Mouse (Mus musculus) MEL (cell line): Measurements from ENCODE around the gene Vps29. TPM values are rescaled to one million over a fixed set of nuclear protein-coding genes. Genes with fewer than 3 reads are reported as not detected.

Source experiments
- DNase-seq: peaks from one replicate; pipeline ENCODE4 v3.0.0; 2011; ENCODE audit warnings: low read depth, low spot score
- H3K27ac ChIP-seq: 2 replicates; pipeline ENCODE4 v1.5.1; 2012; ENCODE audit warnings: low read depth, mild to moderate bottlenecking, control low read depth, low read length, moderate library complexity; ENCODE audit not compliant: control insufficient read depth
- H3K27me3 ChIP-seq, 2 experiments: fragments of 150-350 bp in 1 of 2; sonication (generic) in 1 of 2; 2 replicates each; pipeline ENCODE4 v1.6.1; 2012; ENCODE audit warnings: low read length in 2 of 2, mild to moderate bottlenecking in 2 of 2, improper control_type of control experiment in 1 of 2, moderate library complexity in 1 of 2; ENCODE audit not compliant: insufficient read depth in 2 of 2, control insufficient read depth in 1 of 2
- H3K36me3 ChIP-seq, 2 experiments: 2 replicates each; pipeline ENCODE4 v1.6.1; 2012 to 2014; ENCODE audit warnings: low read length in 2 of 2, improper control_type of control experiment in 1 of 2, inconsistent platforms in 1 of 2, mild to moderate bottlenecking in 1 of 2; ENCODE audit not compliant: insufficient read depth in 2 of 2, control insufficient read depth in 1 of 2
- H3K4me1 ChIP-seq, 2 experiments: fragments of 150-350 bp in 1 of 2; sonication (generic) in 1 of 2; 2 replicates each; pipeline ENCODE4 v1.6.1; 2012; ENCODE audit warnings: low read length in 2 of 2, improper control_type of control experiment in 1 of 2, mild to moderate bottlenecking in 1 of 2; ENCODE audit not compliant: insufficient read depth in 2 of 2, control insufficient read depth in 1 of 2
- H3K4me3 ChIP-seq, 2 experiments: fragments of 150-350 bp in 1 of 2; sonication (generic) in 1 of 2; 2 replicates each; pipeline ENCODE4 v1.5.1; 2012; ENCODE audit warnings: low read depth in 2 of 2, low read length in 2 of 2, mild to moderate bottlenecking in 2 of 2, moderate library complexity in 2 of 2, control low read depth in 1 of 2, improper control_type of control experiment in 1 of 2; ENCODE audit not compliant: control insufficient read depth in 1 of 2, insufficient read depth in 1 of 2
- H3K79me2 ChIP-seq: 2 replicates; pipeline ENCODE4 v1.6.1; 2012; ENCODE audit warnings: mild to moderate bottlenecking, low read length, moderate library complexity; ENCODE audit not compliant: control insufficient read depth, poor library complexity, insufficient read depth
- H3K9ac ChIP-seq: 2 replicates; pipeline ENCODE4 v1.6.1; 2012; ENCODE audit warnings: low read depth, mild to moderate bottlenecking, control low read depth, low read length, moderate library complexity; ENCODE audit not compliant: control insufficient read depth, poor library complexity, severe bottlenecking
- H3K9me3 ChIP-seq: fragments of 150-350 bp; sonication (generic); replicated peaks from 2 replicates; pipeline ENCODE4 v1.6.1; 2012; ENCODE audit warnings: mild to moderate bottlenecking, low read length, improper control_type of control experiment, moderate library complexity; ENCODE audit not compliant: insufficient read depth
- BHLHE40 ChIP-seq: IDR thresholded peaks from 2 replicates; pipeline ENCODE4 v1.6.1; 2012; ENCODE audit warnings: low read depth, mild to moderate bottlenecking, inconsistent platforms, low read length, improper control_type of control experiment, borderline replicate concordance
- CHD2 ChIP-seq: IDR thresholded peaks from 2 replicates; pipeline ENCODE4 v1.6.1; 2011; ENCODE audit warnings: low read length, improper control_type of control experiment
- CTCF ChIP-seq, 3 experiments: IDR thresholded peaks in 2 of 3; conservative IDR thresholded peaks in 1 of 3; 2 replicates each; pipeline ENCODE4 v1.5.1; 2011 to 2012; ENCODE audit warnings: low read length in 3 of 3, low read depth in 2 of 3, mild to moderate bottlenecking in 2 of 3, improper control_type of control experiment in 1 of 3, inconsistent platforms in 1 of 3, mixed read lengths in 1 of 3, moderate library complexity in 1 of 3; ENCODE audit not compliant: control insufficient read depth in 1 of 3, insufficient read depth in 1 of 3, poor library complexity in 1 of 3, severe bottlenecking in 1 of 3
- EP300 ChIP-seq, 2 experiments: IDR thresholded peaks; 2 replicates each; pipeline ENCODE4 v1.6.1; 2011; ENCODE audit warnings: improper control_type of control experiment in 2 of 2, low read length in 2 of 2, low read depth in 1 of 2, mild to moderate bottlenecking in 1 of 2
- ETS1 ChIP-seq: IDR thresholded peaks from 2 replicates; pipeline ENCODE4 v1.6.1; 2012; ENCODE audit warnings: low read depth, mild to moderate bottlenecking, inconsistent platforms, low read length, improper control_type of control experiment, moderate library complexity
- GABPA ChIP-seq: IDR thresholded peaks from 2 replicates; pipeline ENCODE4 v1.6.1; 2012; ENCODE audit warnings: low read depth, mild to moderate bottlenecking, inconsistent platforms, low read length, improper control_type of control experiment, moderate library complexity
- GATA1 ChIP-seq: IDR thresholded peaks from 2 replicates; pipeline ENCODE4 v1.6.1; 2011; ENCODE audit warnings: low read depth, low read length, improper control_type of control experiment
- HCFC1 ChIP-seq: IDR thresholded peaks from 2 replicates; pipeline ENCODE4 v1.6.1; 2012; ENCODE audit warnings: low read depth, mild to moderate bottlenecking, inconsistent platforms, low read length, improper control_type of control experiment, moderate library complexity
- JUND ChIP-seq: IDR thresholded peaks from 2 replicates; pipeline ENCODE4 v1.6.1; 2011; ENCODE audit warnings: low read depth, mild to moderate bottlenecking, improper control_type of control experiment, low read length
- KAT2A ChIP-seq: conservative IDR thresholded peaks from 2 replicates; pipeline ENCODE4 v1.6.1; 2012; ENCODE audit warnings: low read depth, low read length, improper control_type of control experiment, inconsistent platforms
- MAX ChIP-seq: IDR thresholded peaks from 2 replicates; pipeline ENCODE4 v1.6.1; 2011; ENCODE audit warnings: low read length, improper control_type of control experiment
- MAZ ChIP-seq: IDR thresholded peaks from 2 replicates; pipeline ENCODE4 v1.6.1; 2012; ENCODE audit warnings: low read depth, mild to moderate bottlenecking, inconsistent platforms, low read length, improper control_type of control experiment
- MXI1 ChIP-seq: IDR thresholded peaks from 2 replicates; pipeline ENCODE4 v1.6.1; 2011; ENCODE audit warnings: mild to moderate bottlenecking, low read depth, low read length, improper control_type of control experiment
- MYB ChIP-seq: IDR thresholded peaks from 2 replicates; pipeline ENCODE4 v1.6.1; 2011; ENCODE audit warnings: mild to moderate bottlenecking, low read depth, low read length, improper control_type of control experiment
- MYC ChIP-seq: IDR thresholded peaks from 2 replicates; pipeline ENCODE4 v1.6.1; 2011; ENCODE audit warnings: low read depth, mild to moderate bottlenecking, low read length, improper control_type of control experiment, moderate library complexity
- NELFE ChIP-seq: IDR thresholded peaks from 2 replicates; pipeline ENCODE4 v1.6.1; 2011; ENCODE audit warnings: low read depth, low read length, improper control_type of control experiment
- NRF1 ChIP-seq: IDR thresholded peaks from 2 replicates; pipeline ENCODE4 v1.6.1; 2014; ENCODE audit warnings: low read depth, mild to moderate bottlenecking, inconsistent platforms, low read length, improper control_type of control experiment, moderate library complexity; ENCODE audit not compliant: poor library complexity, insufficient read depth, severe bottlenecking
- POLR2AphosphoS2 ChIP-seq: IDR thresholded peaks from 2 replicates; pipeline ENCODE4 v1.6.1; 2011; ENCODE audit warnings: low read length, improper control_type of control experiment
- POLR2AphosphoS5 ChIP-seq: IDR thresholded peaks from 2 replicates; pipeline ENCODE4 v1.6.1; 2012; ENCODE audit warnings: low read depth, borderline replicate concordance, mild to moderate bottlenecking, inconsistent platforms, low read length, moderate library complexity, mixed read lengths
- RAD21 ChIP-seq: IDR thresholded peaks from 2 replicates; pipeline ENCODE4 v1.6.1; 2011; ENCODE audit warnings: mild to moderate bottlenecking, low read depth, low read length, improper control_type of control experiment
- RCOR1 ChIP-seq: IDR thresholded peaks from 2 replicates; pipeline ENCODE4 v1.6.1; 2012; ENCODE audit warnings: low read depth, mild to moderate bottlenecking, inconsistent platforms, low read length, improper control_type of control experiment
- SIN3A ChIP-seq: IDR thresholded peaks from 2 replicates; pipeline ENCODE4 v1.6.1; 2012; ENCODE audit warnings: low read length, improper control_type of control experiment, inconsistent platforms
- SMC3 ChIP-seq: IDR thresholded peaks from 2 replicates; pipeline ENCODE4 v1.6.1; 2011; ENCODE audit warnings: low read depth, low read length, improper control_type of control experiment
- TAL1 ChIP-seq: IDR thresholded peaks from 2 replicates; pipeline ENCODE4 v1.6.1; 2012; ENCODE audit warnings: mild to moderate bottlenecking, inconsistent platforms, low read length, moderate library complexity, mixed read lengths
- TBP ChIP-seq: IDR thresholded peaks from 2 replicates; pipeline ENCODE4 v1.8.0; 2011; ENCODE audit warnings: low read depth, low read length, improper control_type of control experiment
- TCF12 ChIP-seq: IDR thresholded peaks from 2 replicates; pipeline ENCODE4 v1.6.1; 2014; ENCODE audit warnings: low read depth, mild to moderate bottlenecking, inconsistent platforms, low read length, improper control_type of control experiment, moderate library complexity
- UBTF ChIP-seq: IDR thresholded peaks from 2 replicates; pipeline ENCODE4 v1.6.1; 2012; ENCODE audit warnings: low read depth, mild to moderate bottlenecking, inconsistent platforms, low read length, improper control_type of control experiment, moderate library complexity, borderline replicate concordance; ENCODE audit not compliant: insufficient read depth
- USF1 ChIP-seq: IDR thresholded peaks from 2 replicates; pipeline ENCODE4 v1.6.1; 2014; ENCODE audit warnings: low read depth, mild to moderate bottlenecking, inconsistent platforms, low read length, improper control_type of control experiment, moderate library complexity
- USF2 ChIP-seq, 2 experiments: IDR thresholded peaks; 2 replicates each; pipeline ENCODE4 v1.6.1; 2011 to 2012; ENCODE audit warnings: improper control_type of control experiment in 2 of 2, low read length in 2 of 2, borderline replicate concordance in 1 of 2, inconsistent platforms in 1 of 2, low read depth in 1 of 2, mild to moderate bottlenecking in 1 of 2; ENCODE audit not compliant: insufficient read depth in 1 of 2
- ZC3H11A ChIP-seq: IDR thresholded peaks from 2 replicates; pipeline ENCODE4 v1.6.1; 2012; ENCODE audit warnings: low read depth, mild to moderate bottlenecking, inconsistent platforms, low read length, improper control_type of control experiment
- ZKSCAN1 ChIP-seq: IDR thresholded peaks from 2 replicates; pipeline ENCODE4 v1.6.1; 2012; ENCODE audit warnings: low read depth, mild to moderate bottlenecking, inconsistent platforms, low read length, improper control_type of control experiment, moderate library complexity
- ZMIZ1 ChIP-seq: IDR thresholded peaks from 2 replicates; pipeline ENCODE4 v1.6.1; 2012; ENCODE audit warnings: low read depth, mild to moderate bottlenecking, inconsistent platforms, low read length, improper control_type of control experiment, moderate library complexity
- ZNF384 ChIP-seq: IDR thresholded peaks from 2 replicates; pipeline ENCODE4 v1.6.1; 2012; ENCODE audit warnings: low read depth, mild to moderate bottlenecking, inconsistent platforms, low read length, improper control_type of control experiment
- polyA plus RNA-seq, 2 experiments: library from polyadenylated mRNA; stranded (reverse) in 1 of 2; unstranded in 1 of 2; fragments of >175 nt in 1 of 2; fragments of >200 nt in 1 of 2; gene quantifications; 2 replicates each; pipeline versions ENCODE4 v1.2.1 to v1.2.4; 2012; ENCODE audit warnings: low replicate concordance in 2 of 2, low read depth in 1 of 2; ENCODE audit not compliant: insufficient read length in 2 of 2, insufficient read depth in 1 of 2, missing spikeins in 1 of 2
- total RNA-seq: library from RNA; depleted of rRNA; stranded (reverse); fragments of 300-350 nt; gene quantifications from 2 replicates; pipeline ENCODE4 v1.2.3, GENCODE M21; 2012

Gene Vps29
- total and polyA plus RNA-seq, 3 experiments: 92.1 to 424 (median 101) TPM

- TF ChIP-seq GATA1: no peak
- TF ChIP-seq POLR2AphosphoS5: no peak
These were observed 37.6 kb downstream of the Vps29 start, which contains the start of gene Arpc3 (continued) for GRCm38 (mm10) chr5:122391786-122392180.

GRCm38 (mm10) chr5:122392227-122393004, 38.2 kb downstream of the Vps29 start:
- H3K27ac ChIP-seq: peak overlapping the region; percentile 74
- H3K79me2 ChIP-seq: peaks cover 34% of the 10 kb centered on the region
- peak; percentile 63 for DNase-seq
- peak overlapping the region; percentile 89 for H3K9ac ChIP-seq
- H3K4me1 ChIP-seq: peaks cover 0 to 11% of the 10 kb centered on the region in 2 experiments; a peak in 2 of 4 replicates
- H3K27me3 ChIP-seq: no peaks in the 10 kb centered on the region
- peaks cover 4 to 7% of the 10 kb centered on the region in 2 experiments for H3K36me3 ChIP-seq
- no peaks in the 10 kb centered on the region for H3K9me3 ChIP-seq
- peak overlapping the region; percentile 80 to 94 for H3K4me3 ChIP-seq
- TF ChIP-seq UBTF (no peak), HCFC1 (no peak), TCF12 (peak; percentile 45), ETS1 (peak; percentile 15; the same call in 1 of the 2 replicates), MYC (no peak), RCOR1 (no peak), ZC3H11A (no peak), SMC3 (no peak), GATA1 (peak; percentile 68), GABPA (no peak), TBP (0 out of 2 replicates have a peak, but pooled peaks have one; percentile 21), NELFE (peak; percentile 20; the same call in 1 of the 2 replicates), EP300 (IDR thresholded peaks at IDR 0.05; ENCODE audit: low read depth in 1 of 2, low read length in 2 of 2) (peak; percentile 45 to 62; a peak in 3 of 4 replicates), POLR2AphosphoS5 (no peak), JUND (no peak), KAT2A (no peak), USF2 (IDR thresholded peaks at IDR 0.05; ENCODE audit: borderline replicate concordance in 1 of 2, insufficient read depth in 1 of 2, low read depth in 1 of 2, low read length in 2 of 2) (no peak), SIN3A (0 out of 2 replicates have a peak, but pooled peaks have one; percentile 27), MXI1 (no peak; the same call in 1 of the 2 replicates), POLR2AphosphoS2 (no peak), MYB (peak; percentile 74), CHD2 (no peak), ZMIZ1 (peak; percentile 63; the same call in 1 of the 2 replicates), ZNF384 (peak; percentile 82), USF1 (no peak), CTCF (IDR thresholded peaks at IDR 0.05 in 2 of 3, conservative IDR thresholded peaks at IDR 0.05 in 1 of 3; ENCODE audit: control insufficient read depth in 1 of 3, insufficient read depth in 1 of 3, low read depth in 2 of 3, low read length in 3 of 3, poor library complexity in 1 of 3, severe bottlenecking in 1 of 3) (no peak), MAX (no peak), TAL1 (no peak), MAZ (no peak), ZKSCAN1 (no peak; the same call in 1 of the 2 replicates), BHLHE40 (no peak), RAD21 (no peak), NRF1 (no peak)
